Mouse (Mus musculus): ENCODE results near the gene Glipr2. TPM values are rescaled to one million over a fixed set of nuclear protein-coding genes. Genes with fewer than 3 reads are reported as not detected.

The Glipr2 gene
- polyA plus RNA-seq, 1 experiment, result 3.2 TPM

GRCm38 (mm10) chr4:43994342-43994741 lies 37.1 kb downstream of the Glipr2 start:
- H3K4me1 ChIP-seq (ENCODE audit: control insufficient read depth, insufficient read depth, low read length), result no peaks in the 10 kb centered on the region
- H3K4me3 ChIP-seq (ENCODE audit: insufficient read depth, low read length), result no peak overlapping the region
- H3K27ac ChIP-seq (ENCODE audit: insufficient read depth, low read length), result no peak overlapping the region
- TF ChIP-seq POLR2A (IDR thresholded peaks at IDR 0.05; ENCODE audit: extremely low read depth, insufficient read depth, low read length) (no peak), CTCF (IDR thresholded peaks at IDR 0.05; ENCODE audit: extremely low read depth, insufficient read depth, low read length) (no peak)

GRCm38 (mm10) chr4:44003622-44004021 lies 46.4 kb downstream of the Glipr2 start:
- H3K4me1 ChIP-seq (ENCODE audit: control insufficient read depth, insufficient read depth, low read length), result no peaks in the 10 kb centered on the region
- no peak overlapping the region for H3K27ac ChIP-seq (ENCODE audit: insufficient read depth, low read length)
- no peak for TF ChIP-seq CTCF (IDR thresholded peaks at IDR 0.05; ENCODE audit: extremely low read depth, insufficient read depth, low read length)
- no peak for TF ChIP-seq POLR2A (IDR thresholded peaks at IDR 0.05; ENCODE audit: extremely low read depth, insufficient read depth, low read length)
- H3K4me3 ChIP-seq (ENCODE audit: insufficient read depth, low read length), result no peak overlapping the region

GRCm38 (mm10) chr4:44004126-44004525 lies 46.9 kb downstream of the Glipr2 start, which contains the start of gene Clta:
Clta (plus strand) TSS chr4:44004452.
- no peak within 1 kb of the TSS for H3K27ac ChIP-seq (ENCODE audit: insufficient read depth, low read length)
- TF ChIP-seq POLR2A (IDR thresholded peaks at IDR 0.05; ENCODE audit: extremely low read depth, insufficient read depth, low read length) (no peak), CTCF (IDR thresholded peaks at IDR 0.05; ENCODE audit: extremely low read depth, insufficient read depth, low read length) (no peak)
- H3K4me1 ChIP-seq (ENCODE audit: control insufficient read depth, insufficient read depth, low read length), result no peaks in the 10 kb centered on the region
- no peak within 1 kb of the TSS for H3K4me3 ChIP-seq (ENCODE audit: insufficient read depth, low read length)

GRCm38 (mm10) chr4:44004623-44005409 lies 47.6 kb downstream of the Glipr2 start:
- TF ChIP-seq CTCF (IDR thresholded peaks at IDR 0.05; ENCODE audit: extremely low read depth, insufficient read depth, low read length) (no peak), POLR2A (IDR thresholded peaks at IDR 0.05; ENCODE audit: extremely low read depth, insufficient read depth, low read length) (no peak)
- no peaks in the 10 kb centered on the region for H3K4me1 ChIP-seq (ENCODE audit: control insufficient read depth, insufficient read depth, low read length)
- H3K27ac ChIP-seq (ENCODE audit: insufficient read depth, low read length), result no peak overlapping the region
- no peak overlapping the region for H3K4me3 ChIP-seq (ENCODE audit: insufficient read depth, low read length)

GRCm38 (mm10) chr4:44010176-44010575 lies 53.0 kb downstream of the Glipr2 start:
- TF ChIP-seq POLR2A (IDR thresholded peaks at IDR 0.05; ENCODE audit: extremely low read depth, insufficient read depth, low read length), result no peak
- H3K27ac ChIP-seq (ENCODE audit: insufficient read depth, low read length), result no peak overlapping the region
- no peak overlapping the region for H3K4me3 ChIP-seq (ENCODE audit: insufficient read depth, low read length)
- peaks cover 11% of the 10 kb centered on the region; the same call in 1 of the 2 replicates for H3K4me1 ChIP-seq (ENCODE audit: control insufficient read depth, insufficient read depth, low read length)

- H3K4me1 ChIP-seq (ENCODE audit: control insufficient read depth, insufficient read depth, low read length), result peaks cover 12% of the 10 kb centered on the region; the same call in 1 of the 2 replicates
- no peak overlapping the region for H3K4me3 ChIP-seq (ENCODE audit: insufficient read depth, low read length)
- TF ChIP-seq POLR2A (IDR thresholded peaks at IDR 0.05; ENCODE audit: extremely low read depth, insufficient read depth, low read length) (no peak), CTCF (IDR thresholded peaks at IDR 0.05; ENCODE audit: extremely low read depth, insufficient read depth, low read length) (no peak)
- H3K27ac ChIP-seq (ENCODE audit: insufficient read depth, low read length), result no peak overlapping the region
Measured at GRCm38 (mm10) chr4:44010893-44011292, 53.7 kb downstream of the Glipr2 start.

GRCm38 (mm10) chr4:44011799-44012198 lies 54.6 kb downstream of the Glipr2 start:
- Histone ChIP-seq H3K4me3 (ENCODE audit: insufficient read depth, low read length) (peak overlapping the region; percentile 43), H3K4me1 (ENCODE audit: control insufficient read depth, insufficient read depth, low read length) (peaks cover 12% of the 10 kb centered on the region; the same call in 1 of the 2 replicates), H3K27ac (ENCODE audit: insufficient read depth, low read length) (no peak overlapping the region)
- TF ChIP-seq POLR2A (IDR thresholded peaks at IDR 0.05; ENCODE audit: extremely low read depth, insufficient read depth, low read length) (no peak), CTCF (IDR thresholded peaks at IDR 0.05; ENCODE audit: extremely low read depth, insufficient read depth, low read length) (no peak)

GRCm38 (mm10) chr4:44012376-44013367 lies 55.5 kb downstream of the Glipr2 start:
- TF ChIP-seq CTCF (IDR thresholded peaks at IDR 0.05; ENCODE audit: extremely low read depth, insufficient read depth, low read length) (no peak), POLR2A (IDR thresholded peaks at IDR 0.05; ENCODE audit: extremely low read depth, insufficient read depth, low read length) (peak; percentile 93)
- Histone ChIP-seq H3K4me1 (ENCODE audit: control insufficient read depth, insufficient read depth, low read length) (peaks cover 12% of the 10 kb centered on the region; the same call in 1 of the 2 replicates), H3K4me3 (ENCODE audit: insufficient read depth, low read length) (peak overlapping the region; percentile 43), H3K27ac (ENCODE audit: insufficient read depth, low read length) (0 out of 2 replicates have a peak overlapping the region, but pooled peaks have one; percentile 6)

- peak overlapping the region; percentile 43 for H3K4me3 ChIP-seq (ENCODE audit: insufficient read depth, low read length)
- TF ChIP-seq POLR2A (IDR thresholded peaks at IDR 0.05; ENCODE audit: extremely low read depth, insufficient read depth, low read length), result no peak
- no peak for TF ChIP-seq CTCF (IDR thresholded peaks at IDR 0.05; ENCODE audit: extremely low read depth, insufficient read depth, low read length)
- H3K4me1 ChIP-seq (ENCODE audit: control insufficient read depth, insufficient read depth, low read length), result peaks cover 12% of the 10 kb centered on the region; the same call in 1 of the 2 replicates
- no peak overlapping the region for H3K27ac ChIP-seq (ENCODE audit: insufficient read depth, low read length)
Measured at GRCm38 (mm10) chr4:44013391-44014070, 56.3 kb downstream of the Glipr2 start.

Measured in cortical plate, adult 2 months (tissue).